Mouse (Mus musculus) limb, embryonic 11.5 days (tissue): ENCODE measurements around the gene Piezo1. TPM values are rescaled to one million over a fixed set of nuclear protein-coding genes. Genes with fewer than 3 reads are reported as not detected.

Source experiments
- ATAC-seq: fragments of 200-750 bp; cut with Nextera tagmentation; 2 replicates; pipeline ENCODE4 v1.8.0; 2017; ENCODE audit warnings: low read depth; ENCODE audit not compliant: insufficient number of reproducible peaks, low FRiP score, low TSS enrichment
- DNase-seq: peaks from one replicate; pipeline ENCODE4 v3.0.0-alpha.2; 2015; ENCODE audit warnings: low spot score
- H3K27ac ChIP-seq: fragments of 300-500 bp; sonication (generic); replicated peaks from 2 replicates; pipeline ENCODE4 v1.5.1; 2014; ENCODE audit warnings: low read depth, mild to moderate bottlenecking, low read length
- H3K27me3 ChIP-seq: fragments of 300-500 bp; sonication (generic); 2 replicates; pipeline ENCODE4 v1.6.1; 2014; ENCODE audit warnings: mild to moderate bottlenecking, low read length, mixed read lengths; ENCODE audit not compliant: control insufficient read depth, insufficient read depth
- H3K36me3 ChIP-seq: fragments of 300-500 bp; sonication (generic); 2 replicates; pipeline ENCODE4 v1.6.1; 2014; ENCODE audit warnings: mild to moderate bottlenecking, low read length, moderate library complexity, mixed read lengths; ENCODE audit not compliant: control insufficient read depth, insufficient read depth
- H3K4me1 ChIP-seq: fragments of 300-500 bp; sonication (generic); 2 replicates; pipeline ENCODE4 v1.6.1; 2014; ENCODE audit warnings: low read length, mixed read lengths; ENCODE audit not compliant: control insufficient read depth, insufficient read depth
- H3K4me2 ChIP-seq: fragments of 300-500 bp; sonication (generic); 2 replicates; pipeline ENCODE4 v1.6.1; 2014; ENCODE audit warnings: low read depth, mild to moderate bottlenecking, moderate library complexity; ENCODE audit not compliant: severe bottlenecking
- H3K4me3 ChIP-seq: fragments of 300-500 bp; sonication (generic); 2 replicates; pipeline ENCODE4 v1.5.1; 2014; ENCODE audit warnings: low read depth, low read length
- H3K9ac ChIP-seq: fragments of 300-500 bp; sonication (generic); 2 replicates; pipeline ENCODE4 v1.6.1; 2014; ENCODE audit warnings: mild to moderate bottlenecking, low read length
- H3K9me3 ChIP-seq: fragments of 300-500 bp; sonication (generic); 2 replicates; pipeline ENCODE4 v1.6.1; 2016; ENCODE audit warnings: low read length; ENCODE audit not compliant: control insufficient read depth
- WGBS: fragments of 180-500 bp; shearing (Covaris S2); extraction: QIAGEN DNeasy Blood & Tissue Kit; methylation state at CpG from one replicate; pipeline ENCODE4 v1.1.7; 2014; 5-methylcytosine and 5-hydroxymethylcytosine counted together
- polyA plus RNA-seq: library from polyadenylated mRNA; unstranded; fragments of >200 nt; fragmentation: Nextera tagmentation; extraction: Ambion mirVana; gene quantifications from 2 replicates; pipeline ENCODE4 v1.2.1, GENCODE M21; 2014

The Piezo1 gene
- polyA plus RNA-seq, 1 experiment from 2014 or later: 7.2 TPM

GRCm38 (mm10) chr8:122517541-122518190, 33.5 kb downstream of the Piezo1 start:
- Histone ChIP-seq H3K4me1 (peaks cover 15% of the 10 kb centered on the region), H3K4me2 (0 out of 2 replicates have a peak overlapping the region, but pooled peaks have one; percentile 5), H3K36me3 (peaks cover 2% of the 10 kb centered on the region; the same call in 1 of the 2 replicates), H3K27ac (peak overlapping the region; percentile 88), H3K9ac (peak overlapping the region; percentile 51), H3K4me3 (no peak overlapping the region), H3K9me3 (no peaks in the 10 kb centered on the region), H3K27me3 (no peaks in the 10 kb centered on the region)
- ATAC-seq (peak; percentile 76; the same call in 1 of the 2 replicates), DNase-seq (peak; percentile 65)
- 10% methylated on average over 6 of the region's 6 CpGs for WGBS

- no peak for ATAC-seq
Observed at GRCm38 (mm10) chr8:122515699-122516098, 35.4 kb downstream of the Piezo1 start.

GRCm38 (mm10) chr8:122512392-122512791, 38.7 kb downstream of the Piezo1 start:
- Histone ChIP-seq H3K4me2 (no peak overlapping the region), H3K9me3 (no peaks in the 10 kb centered on the region), H3K27me3 (no peaks in the 10 kb centered on the region), H3K36me3 (peaks cover 2% of the 10 kb centered on the region; the same call in 1 of the 2 replicates), H3K4me3 (no peak overlapping the region), H3K27ac (no peak overlapping the region), H3K9ac (no peak overlapping the region), H3K4me1 (peaks cover 8% of the 10 kb centered on the region)
- ATAC-seq (no peak), DNase-seq (no peak)
- 77% methylated on average over 7 of the region's 7 CpGs for WGBS

More at GRCm38 (mm10) chr8:122515699-122516098, 35.4 kb downstream of the Piezo1 start:
- Histone ChIP-seq H3K4me2 (no peak overlapping the region), H3K9me3 (no peaks in the 10 kb centered on the region), H3K36me3 (peaks cover 2% of the 10 kb centered on the region; the same call in 1 of the 2 replicates), H3K9ac (no peak overlapping the region), H3K4me3 (no peak overlapping the region), H3K27ac (no peak overlapping the region), H3K4me1 (peaks cover 18% of the 10 kb centered on the region), H3K27me3 (no peaks in the 10 kb centered on the region)
- WGBS: 95% methylated on average over 14 of the region's 14 CpGs
- no peak for DNase-seq

- H3K9ac ChIP-seq: no peak overlapping the region
- H3K27ac ChIP-seq: no peak overlapping the region
- H3K4me2 ChIP-seq: no peak overlapping the region
- H3K27me3 ChIP-seq: no peaks in the 10 kb centered on the region
- H3K4me3 ChIP-seq: no peak overlapping the region
- ATAC-seq: no peak
- DNase-seq: no peak
- 0 out of 2 replicates have a peak, but pooled peaks cover 2% of the 10 kb centered on the region for H3K4me1 ChIP-seq
- peaks cover 2% of the 10 kb centered on the region; the same call in 1 of the 2 replicates for H3K36me3 ChIP-seq
- WGBS: 71% methylated on average over 16 of the region's 16 CpGs
- no peaks in the 10 kb centered on the region for H3K9me3 ChIP-seq
Observed at GRCm38 (mm10) chr8:122511552-122511951, 39.6 kb downstream of the Piezo1 start.

- 38% methylated on average over 10 of the region's 10 CpGs for WGBS
- no peak overlapping the region for H3K4me2 ChIP-seq
Observed at GRCm38 (mm10) chr8:122500856-122501255, 50.3 kb downstream of the Piezo1 start.

GRCm38 (mm10) chr8:122497912-122498311, 53.2 kb downstream of the Piezo1 start:
- Histone ChIP-seq H3K9ac (no peak overlapping the region), H3K4me3 (no peak overlapping the region), H3K27me3 (no peaks in the 10 kb centered on the region; the same call in 1 of the 2 replicates), H3K4me2 (no peak overlapping the region), H3K9me3 (no peaks in the 10 kb centered on the region), H3K27ac (no peak overlapping the region), H3K36me3 (peaks cover 14% of the 10 kb centered on the region), H3K4me1 (no peaks in the 10 kb centered on the region)
- no peak for ATAC-seq
- 76% methylated on average over 17 of the region's 17 CpGs for WGBS
- DNase-seq: no peak

More at GRCm38 (mm10) chr8:122500856-122501255, 50.3 kb downstream of the Piezo1 start:
- H3K27me3 ChIP-seq: no peaks in the 10 kb centered on the region; the same call in 1 of the 2 replicates
- no peak overlapping the region for H3K9ac ChIP-seq
- H3K27ac ChIP-seq: no peak overlapping the region
- H3K4me3 ChIP-seq: no peak overlapping the region
- H3K4me1 ChIP-seq: peaks cover 4% of the 10 kb centered on the region; the same call in 1 of the 2 replicates
- ATAC-seq (no peak; the same call in 1 of the 2 replicates), DNase-seq (peak; percentile 86)
- H3K9me3 ChIP-seq: no peaks in the 10 kb centered on the region
- peaks cover 12% of the 10 kb centered on the region for H3K36me3 ChIP-seq

GRCm38 (mm10) chr8:122497016-122497734, 54.0 kb downstream of the Piezo1 start:
- Histone ChIP-seq H3K27ac (no peak overlapping the region), H3K9ac (no peak overlapping the region), H3K4me1 (no peaks in the 10 kb centered on the region), H3K27me3 (no peaks in the 10 kb centered on the region; the same call in 1 of the 2 replicates), H3K4me3 (no peak overlapping the region), H3K9me3 (no peaks in the 10 kb centered on the region), H3K4me2 (no peak overlapping the region), H3K36me3 (peaks cover 14% of the 10 kb centered on the region)
- ATAC-seq (no peak), DNase-seq (no peak)
- 88% methylated on average over 11 of the region's 12 CpGs for WGBS

GRCm38 (mm10) chr8:122488387-122488786, 62.7 kb downstream of the Piezo1 start:
- ATAC-seq (no peak), DNase-seq (no peak)
- H3K4me1 ChIP-seq: no peaks in the 10 kb centered on the region
- H3K4me3 ChIP-seq: no peak overlapping the region
- no peak overlapping the region for H3K4me2 ChIP-seq
- H3K9ac ChIP-seq: no peak overlapping the region
- H3K27ac ChIP-seq: no peak overlapping the region
- H3K27me3 ChIP-seq: no peaks in the 10 kb centered on the region
- peaks cover 38% of the 10 kb centered on the region for H3K36me3 ChIP-seq
- H3K9me3 ChIP-seq: no peaks in the 10 kb centered on the region
- 94% methylated on average over 9 of the region's 9 CpGs for whole genome bisulfite sequencing
